Mouse (Mus musculus) adrenal gland, postnatal 14 days (tissue): ENCODE results near the gene Dnal1. TPM values are rescaled to one million over a fixed set of nuclear protein-coding genes. Genes with fewer than 3 reads are reported as not detected.

Source experiments
- DNase-seq: peaks from one replicate; pipeline ENCODE4 v3.0.0; 2021; ENCODE audit warnings: mixed read lengths
- total RNA-seq: library from RNA; stranded (reverse); gene quantifications from 2 replicates; pipeline ENCODE4 v1.2.3, GENCODE M21; 2021

Gene Dnal1
- total RNA-seq, 1 experiment from 2014 or later = 17.7 TPM

DNA sequence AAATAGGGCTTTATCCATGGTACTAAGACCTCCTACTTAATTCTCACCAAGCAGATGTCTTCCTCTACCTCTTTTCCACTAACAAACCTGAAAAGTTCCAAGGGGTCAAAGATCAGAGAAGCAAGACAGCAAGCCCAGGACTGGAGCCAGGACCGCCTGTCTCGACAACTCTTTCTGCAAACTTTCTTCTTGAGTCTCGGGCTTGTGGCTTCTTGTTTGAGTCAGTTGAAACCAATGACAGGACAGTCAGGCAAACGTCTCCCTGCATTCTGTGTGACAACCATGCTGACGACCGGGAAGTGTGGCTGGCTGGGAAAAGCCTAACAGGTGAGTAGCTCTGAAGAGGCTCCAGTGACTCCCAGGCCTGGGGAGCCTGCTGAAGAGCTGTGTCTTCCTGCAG lies 71.4 kb downstream of the Dnal1 start:
- DNase-seq = no peak

DNA sequence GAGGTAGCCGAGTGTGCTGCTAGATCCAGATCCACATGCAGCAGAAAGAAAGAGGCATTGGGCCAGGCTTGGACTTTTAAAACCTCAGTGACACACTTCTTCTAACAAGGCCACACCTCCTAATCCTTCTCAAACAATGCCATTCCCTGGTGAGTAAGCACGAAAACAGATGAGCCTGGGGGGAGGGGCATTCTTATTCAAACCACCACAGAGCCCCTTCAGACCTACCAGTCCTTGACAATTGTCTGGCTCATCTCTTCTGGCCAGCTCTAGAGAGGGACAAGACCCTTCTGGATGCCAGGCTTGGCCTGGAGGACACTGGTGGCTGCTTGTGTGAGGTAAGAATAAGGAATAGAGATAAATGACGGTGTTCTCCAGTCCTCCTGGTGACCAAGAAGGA lies 72.4 kb downstream of the Dnal1 start:
- DNase-seq = no peak

DNA sequence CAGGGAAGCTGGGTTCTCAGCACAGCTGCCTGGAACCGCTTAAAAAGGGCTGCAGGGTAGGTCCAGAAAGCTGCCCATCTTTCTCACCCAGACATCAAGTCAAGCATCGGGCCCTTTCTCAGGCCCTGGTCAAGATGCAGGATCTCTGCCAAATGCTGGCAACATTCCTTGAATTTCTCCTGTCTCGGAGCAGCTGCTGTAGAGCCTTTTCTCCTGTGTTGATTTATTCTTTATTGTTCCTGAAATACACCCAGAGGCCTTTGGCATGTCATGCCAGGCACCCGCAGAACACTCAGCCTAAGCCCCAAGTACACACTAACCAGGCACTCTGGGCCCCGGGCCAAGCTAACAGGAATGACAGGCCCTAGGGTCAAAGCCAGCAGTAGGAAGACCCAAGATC lies 72.8 kb downstream of the Dnal1 start:
- peak; percentile 67 for DNase-seq

DNA sequence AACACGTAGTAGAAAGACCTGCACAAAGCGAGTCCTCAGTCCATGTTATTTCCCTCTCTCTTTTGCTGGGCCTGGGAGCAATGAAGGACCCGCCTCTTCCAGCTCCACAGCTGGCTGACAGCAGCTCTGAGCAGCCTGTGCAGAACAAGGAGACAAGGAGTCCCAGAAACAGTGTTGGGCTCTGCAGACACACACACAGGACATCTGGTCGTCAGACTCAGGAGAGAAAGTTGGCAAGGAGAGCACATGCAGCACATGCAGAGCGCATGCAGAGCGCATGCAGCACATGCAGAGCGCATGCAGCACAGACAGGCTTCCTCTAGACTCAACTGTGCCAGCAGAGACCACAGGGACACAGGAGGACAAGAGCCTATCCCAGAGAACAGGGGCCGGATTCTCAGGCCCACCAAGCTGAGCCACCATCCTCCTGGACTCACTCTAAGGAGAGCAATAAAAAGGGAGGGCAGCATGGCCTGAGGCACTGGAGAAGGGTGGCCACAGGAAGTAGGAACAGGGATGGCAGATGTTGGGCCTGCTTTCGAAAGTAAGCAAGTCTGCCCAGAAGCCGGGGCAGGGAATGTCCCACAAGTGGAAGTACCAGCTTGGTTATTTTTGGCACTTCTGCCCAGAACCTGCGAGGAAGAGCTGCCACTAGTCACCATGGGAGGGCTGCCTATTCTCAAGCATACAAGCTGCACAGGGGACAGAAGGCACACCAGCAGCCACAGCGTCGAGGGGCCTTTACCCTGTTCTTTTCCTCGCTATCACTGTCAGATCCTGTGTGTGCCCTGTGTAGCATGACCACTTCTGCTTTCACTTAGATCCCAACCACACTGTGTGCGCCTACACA lies 73.8 kb downstream of the Dnal1 start:
- no peak for DNase-seq

DNA sequence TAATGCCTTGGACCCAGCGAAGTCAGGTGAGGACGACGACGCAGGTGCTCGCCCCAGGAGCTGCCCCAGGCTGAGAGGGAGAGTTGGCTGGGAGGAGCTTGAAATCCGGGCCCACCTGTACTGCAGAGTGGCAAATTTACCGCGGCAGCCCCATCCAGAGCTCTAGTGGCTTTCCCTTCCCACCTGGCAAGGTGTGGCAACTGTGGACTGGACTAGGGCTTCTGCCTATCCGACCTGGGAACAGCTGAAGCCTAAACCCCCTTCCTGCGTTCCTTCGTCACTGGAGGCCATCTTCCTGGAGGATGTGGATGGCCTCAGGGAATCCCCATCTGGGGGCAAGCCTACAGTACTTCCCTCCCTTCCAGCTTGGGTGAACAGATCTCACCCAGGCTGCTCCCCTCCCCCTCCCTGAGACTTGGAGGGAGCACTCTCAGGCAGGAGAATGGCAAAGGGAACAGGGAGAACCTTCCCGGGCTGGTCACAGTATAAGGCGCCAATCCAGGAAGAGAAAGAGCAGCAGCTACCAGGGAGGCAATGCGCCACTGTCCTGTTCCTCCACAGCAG lies 74.8 kb downstream of the Dnal1 start:
- DNase-seq = no peak

DNA sequence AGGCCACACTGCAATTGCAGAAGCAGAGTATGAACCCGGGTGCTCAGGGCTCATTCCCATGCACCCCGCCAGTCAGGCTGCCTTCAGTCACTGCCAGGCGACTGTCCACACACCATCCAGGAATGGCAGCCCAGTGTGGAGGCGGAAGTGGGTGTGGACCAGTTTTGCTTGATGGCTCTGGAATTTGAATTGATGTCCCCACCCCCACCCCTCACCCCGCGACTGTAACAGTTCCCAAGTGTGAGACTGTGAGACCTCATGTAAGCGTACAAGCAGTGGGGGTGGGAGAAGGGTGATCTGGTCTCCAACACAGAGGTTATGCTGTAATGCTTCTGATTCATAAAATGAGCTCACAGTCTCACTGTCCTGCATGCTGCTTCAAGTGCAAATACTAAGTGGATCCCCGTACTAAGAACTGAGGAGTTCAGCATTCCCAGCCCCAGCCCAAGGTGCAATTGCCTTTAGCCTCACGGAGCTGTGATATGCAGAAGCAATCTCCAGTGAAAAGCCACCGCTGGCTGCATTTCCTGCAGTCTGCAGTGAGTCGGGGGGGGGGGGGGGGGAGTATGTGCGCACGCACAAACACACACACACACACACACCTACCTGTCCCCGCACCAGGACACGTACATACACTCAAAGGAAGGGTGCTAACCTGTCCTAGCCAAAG lies 76.1 kb downstream of the Dnal1 start:
- no peak for DNase-seq

DNA sequence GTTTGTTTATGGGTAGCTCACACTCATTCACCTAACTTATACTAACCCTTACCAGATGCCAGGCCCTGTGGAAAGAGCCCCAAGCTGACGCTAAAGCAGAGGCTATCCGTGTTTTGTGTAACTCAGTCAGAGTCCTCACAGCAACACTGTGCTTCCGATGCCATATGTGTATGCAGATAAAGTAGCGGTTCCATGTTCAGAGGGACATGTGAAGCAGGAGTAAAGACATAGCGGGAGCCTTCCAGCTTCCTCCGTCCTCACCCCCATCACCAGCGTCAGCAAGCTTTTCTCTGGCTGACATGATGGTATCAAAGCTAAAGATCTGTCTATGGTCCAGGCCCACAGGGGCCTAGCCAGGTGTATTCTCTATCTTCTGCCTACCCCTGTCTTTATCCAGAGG lies 77.0 kb downstream of the Dnal1 start:
- DNase-seq = no peak

DNA sequence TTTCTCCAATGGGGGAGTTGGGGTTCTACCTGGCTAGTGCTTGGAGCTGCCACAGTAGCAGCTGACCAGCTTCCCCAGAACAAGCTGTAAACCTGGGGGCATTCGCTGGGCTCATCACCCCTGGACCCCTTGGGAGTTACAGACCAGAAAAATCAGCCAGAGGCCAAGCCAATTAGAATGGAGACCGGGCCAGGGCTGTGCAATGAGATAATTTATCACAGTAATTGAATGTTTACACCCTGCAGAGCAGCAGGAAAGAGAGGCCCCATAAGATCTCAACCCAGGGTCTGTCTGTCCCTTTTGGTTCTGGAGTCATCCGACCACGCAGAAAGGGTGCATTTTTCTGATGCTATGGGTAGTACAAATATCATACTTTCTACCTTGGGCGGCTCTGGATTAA lies 77.6 kb downstream of the Dnal1 start:
- DNase-seq = no peak

DNA sequence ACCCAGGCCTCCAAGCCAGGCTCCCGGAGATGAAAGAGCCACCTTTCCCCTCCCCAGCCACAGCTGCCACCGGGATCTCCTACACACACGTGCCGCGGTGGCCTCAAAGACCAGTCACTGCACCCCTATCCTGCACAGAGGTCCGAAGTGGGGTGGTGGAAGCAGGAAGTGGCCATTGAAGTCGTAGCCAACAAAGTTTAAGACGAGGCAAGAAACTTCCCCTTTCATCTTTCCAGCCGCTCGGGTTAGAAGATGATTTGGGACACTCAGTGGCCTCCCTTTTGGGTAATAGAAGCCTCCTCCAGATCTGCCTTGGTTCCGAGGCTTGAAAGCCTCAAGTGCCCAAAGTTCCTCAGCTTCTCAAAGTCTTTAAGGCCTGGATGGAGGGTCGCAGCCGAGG lies 78.1 kb downstream of the Dnal1 start:
- no peak for DNase-seq

DNA sequence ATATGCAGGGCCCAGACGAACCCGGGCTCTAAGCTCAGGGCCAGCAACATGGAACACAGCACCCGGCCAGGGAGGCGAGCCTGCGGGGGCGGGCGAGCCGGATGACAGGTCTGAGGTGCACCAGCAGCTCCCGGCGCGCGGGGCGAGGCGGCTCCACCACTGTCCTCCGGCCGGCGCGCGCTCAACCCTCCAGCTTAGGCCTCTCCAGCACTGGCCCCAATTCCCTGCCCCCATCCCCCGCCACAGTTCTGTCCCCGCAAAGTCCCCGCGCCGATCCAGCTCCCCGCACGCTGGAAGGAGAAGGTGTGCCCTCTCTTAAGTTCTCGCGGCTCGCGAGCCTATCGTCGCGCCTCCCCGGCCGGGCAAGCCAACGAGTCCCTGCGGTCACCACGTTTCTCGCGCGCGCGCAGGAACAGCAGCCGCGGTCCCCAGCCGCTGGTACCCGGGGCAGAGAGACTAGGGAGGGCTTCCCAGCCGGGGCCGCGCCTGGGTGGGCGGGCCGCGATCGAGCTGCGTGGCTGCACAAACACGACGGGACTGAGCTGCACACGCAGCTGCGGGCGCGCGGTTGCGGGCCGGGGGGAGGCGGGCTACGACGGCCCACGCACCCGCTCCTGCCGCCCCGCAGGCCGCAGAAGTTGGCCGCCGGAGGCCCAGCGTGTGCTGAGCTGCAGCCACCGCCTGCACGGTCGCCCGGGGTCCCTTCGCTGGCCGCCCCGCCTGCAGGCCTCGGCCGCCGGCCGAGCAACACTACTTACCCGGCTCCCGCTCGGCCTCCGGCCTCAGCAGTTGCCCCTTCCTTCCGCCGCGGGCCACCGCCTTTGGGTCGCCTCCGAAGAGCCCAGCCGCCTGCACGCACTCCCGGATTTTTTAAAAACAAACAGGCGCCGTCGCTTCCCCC lies 78.8 kb downstream of the Dnal1 start:
- peak; percentile 92 for DNase-seq

DNA sequence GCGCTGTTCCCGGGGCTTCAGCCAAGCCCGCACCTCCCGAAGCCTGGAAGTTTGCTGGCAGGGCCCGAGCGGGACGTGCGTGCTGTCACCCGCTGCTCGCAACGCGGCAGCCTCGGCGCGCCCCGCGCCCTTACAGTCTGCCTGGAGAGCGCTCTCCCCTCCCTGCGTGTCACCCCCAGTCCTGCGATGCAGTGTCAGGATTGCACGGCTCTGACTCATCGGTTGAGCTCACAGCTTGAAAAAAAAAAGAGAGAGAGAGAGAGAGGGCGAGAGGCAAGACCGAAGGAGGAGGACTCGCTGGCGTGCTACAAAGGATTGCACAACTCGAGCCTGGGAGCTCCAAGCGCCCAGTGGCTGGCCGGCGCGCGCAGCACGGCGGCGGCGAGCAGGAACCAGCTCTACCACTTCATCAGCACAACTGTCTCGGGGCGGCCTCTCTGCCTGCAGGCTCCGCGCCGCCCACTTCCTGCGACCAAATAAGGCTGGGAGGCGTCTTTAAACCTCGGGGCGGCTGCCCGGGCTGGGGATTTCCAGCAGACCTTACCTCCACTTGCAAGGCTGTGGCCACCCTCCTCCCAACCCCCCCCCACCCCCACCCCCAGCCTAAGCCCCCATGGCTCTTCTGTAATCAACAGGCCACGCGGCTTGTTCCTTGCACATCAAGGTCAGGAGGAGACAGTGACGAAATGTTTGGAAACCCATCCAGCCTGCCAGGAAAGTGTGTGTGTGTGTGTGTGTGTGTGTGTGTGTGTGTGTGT lies 79.7 kb downstream of the Dnal1 start:
- DNase-seq = peak; percentile 96

DNA sequence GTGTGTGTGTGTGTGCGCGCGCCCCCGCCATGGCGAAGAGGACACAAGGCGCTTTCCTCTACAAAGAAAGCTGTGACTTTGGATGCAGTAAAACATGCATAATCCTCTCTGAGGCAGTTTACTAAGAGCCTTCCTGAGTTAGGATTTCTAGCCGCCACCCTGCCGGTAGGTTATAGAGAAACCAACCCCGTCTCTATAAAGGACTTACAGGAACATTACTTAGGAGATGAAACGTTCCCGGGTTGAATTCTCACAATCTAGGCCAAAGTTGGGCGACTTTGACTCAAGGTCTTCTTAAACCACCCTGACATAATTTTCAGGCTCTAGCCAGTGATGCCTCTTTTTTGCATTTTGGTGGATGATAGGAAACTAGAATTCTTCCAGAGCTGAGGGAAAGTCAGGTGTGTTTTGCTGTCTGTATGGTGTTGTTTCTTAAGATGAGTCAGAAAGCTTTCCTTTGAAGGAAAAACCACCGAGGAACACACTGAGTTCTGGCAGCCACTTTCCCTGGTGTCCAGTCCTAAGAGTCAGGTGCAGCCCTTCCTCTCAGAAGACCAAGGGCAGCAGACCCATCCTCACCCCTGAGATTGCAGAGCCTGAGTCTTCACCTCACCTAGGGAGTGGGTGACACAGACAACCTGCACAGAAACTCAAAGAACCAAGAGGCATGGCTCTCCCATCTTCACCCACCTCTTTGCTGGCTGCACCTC lies 80.4 kb downstream of the Dnal1 start:
- no peak for DNase-seq

DNA sequence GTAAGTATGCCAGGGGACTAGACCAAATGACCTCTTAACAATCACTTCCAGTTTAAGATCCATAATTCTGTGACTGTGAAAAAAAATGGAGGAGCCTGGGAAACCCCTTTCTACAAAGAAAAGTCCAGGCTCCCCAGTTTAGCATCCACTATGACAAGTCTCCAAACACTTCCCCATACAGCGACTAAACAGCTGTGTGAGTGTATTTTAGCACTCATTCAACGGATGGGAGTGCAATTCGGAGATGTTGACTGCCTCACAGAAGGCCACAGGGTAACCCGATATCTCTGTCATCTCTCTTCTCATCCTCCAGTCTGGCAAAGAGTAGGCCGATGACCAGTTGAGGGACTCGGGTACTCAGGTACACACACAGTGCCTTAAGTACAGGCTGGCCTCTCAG lies 81.0 kb downstream of the Dnal1 start:
- DNase-seq = no peak

Other genes starting within 250 kb of the Dnal1 start
- gene Numb, start 192.4 kb upstream of the Dnal1 start, total RNA-seq = 40.7 and 47.3 TPM in 2 replicates
- gene Riox1, start 163.8 kb upstream of the Dnal1 start, total RNA-seq = 13.8 and 15.0 TPM in 2 replicates
- gene Heatr4, start 129.5 kb upstream of the Dnal1 start, total RNA-seq = not detected in 2 replicates
- gene Acot2, start 126.5 kb upstream of the Dnal1 start, total RNA-seq = 31.7 and 39.1 TPM in 2 replicates
- gene Acot1, start 104.9 kb upstream of the Dnal1 start, total RNA-seq = 8.0 and 20.7 TPM in 2 replicates
- 3.0 and 3.3 TPM in 2 replicates for gene Acot4, start 76.0 kb upstream of the Dnal1 start, total RNA-seq
- gene Gm49366, start 75.4 kb upstream of the Dnal1 start, total RNA-seq = not detected in 2 replicates
- 0.33 TPM in 1 of 2 replicates, not detected in the other for gene Acot3, start 62.2 kb upstream of the Dnal1 start, total RNA-seq
- 0.56 and 0.83 TPM in 2 replicates for gene Acot5, start 45.0 kb upstream of the Dnal1 start, total RNA-seq
- 4.7 and 5.5 TPM in 2 replicates for gene Acot6, start 13.7 kb upstream of the Dnal1 start, total RNA-seq
- 0.30 and 0.44 TPM in 2 replicates for gene Pnma1, start 34.1 kb downstream of the Dnal1 start, total RNA-seq
- gene Elmsan1, start 104.5 kb downstream of the Dnal1 start, total RNA-seq = 18.7 and 25.7 TPM in 2 replicates
- gene Ptgr2, start 170.9 kb downstream of the Dnal1 start, total RNA-seq = 132 and 143 TPM in 2 replicates
- 42.2 and 52.6 TPM in 2 replicates for gene Zfp410, start 202.5 kb downstream of the Dnal1 start, total RNA-seq
- 95.0 and 97.5 TPM in 2 replicates for gene Coq6, start 247.3 kb downstream of the Dnal1 start, total RNA-seq
- 2.0 and 3.0 TPM in 2 replicates for gene Fam161b, start 247.5 kb downstream of the Dnal1 start, total RNA-seq